Mouse (Mus musculus): Measurements from ENCODE around the gene Tnfsf13. TPM values are rescaled to one million over a fixed set of nuclear protein-coding genes. Genes with fewer than 3 reads are reported as not detected.

Tnfsf13 gene
- polyA plus RNA-seq, 1 experiment from 2014 or later: 0.24 TPM

DNA sequence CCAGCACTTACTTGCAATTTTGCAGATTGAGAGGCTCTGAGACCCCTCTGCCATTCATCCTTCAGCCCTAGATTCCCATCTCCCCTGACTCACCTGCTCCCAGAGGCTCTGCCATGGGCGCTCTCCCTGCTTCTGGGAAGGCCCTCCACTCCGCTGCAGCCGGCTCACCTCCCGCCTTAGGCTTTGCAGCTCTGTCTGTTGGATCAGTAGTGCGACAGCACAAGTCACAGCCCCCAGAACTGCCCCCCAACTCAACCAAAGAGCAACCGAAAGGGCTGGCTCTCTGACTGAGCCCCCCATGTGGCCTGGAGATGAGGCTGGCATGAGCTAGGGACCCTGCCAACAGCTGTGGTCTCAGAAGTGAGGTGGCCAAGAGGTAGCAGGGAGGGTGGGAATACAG is 648 bp downstream of the Tnfsf13 start:
- H3K27me3 ChIP-seq (ENCODE audit: control insufficient read depth, insufficient read depth, low read length): no peaks in the 10 kb centered on the region
- no peak overlapping the region for H3K4me2 ChIP-seq (ENCODE audit: low read depth, low read length)
- H3K9me3 ChIP-seq (ENCODE audit: control insufficient read depth, low read length): no peaks in the 10 kb centered on the region
- no peak overlapping the region for H3K9ac ChIP-seq (replicated peaks; ENCODE audit: low read depth, low read length)
- H3K4me1 ChIP-seq (ENCODE audit: control insufficient read depth, insufficient read depth, low read length): peaks cover 14% of the 10 kb centered on the region
- H3K36me3 ChIP-seq (ENCODE audit: control insufficient read depth, insufficient read depth, low read length): no peaks in the 10 kb centered on the region
- no peak overlapping the region for H3K4me3 ChIP-seq (ENCODE audit: low read depth, low read length)
- 79% methylated on average over 6 of the region's 6 CpGs for WGBS
- no peak for ATAC-seq (ENCODE audit: low read depth)
- H3K27ac ChIP-seq (ENCODE audit: low read depth, low read length): no peak overlapping the region

DNA sequence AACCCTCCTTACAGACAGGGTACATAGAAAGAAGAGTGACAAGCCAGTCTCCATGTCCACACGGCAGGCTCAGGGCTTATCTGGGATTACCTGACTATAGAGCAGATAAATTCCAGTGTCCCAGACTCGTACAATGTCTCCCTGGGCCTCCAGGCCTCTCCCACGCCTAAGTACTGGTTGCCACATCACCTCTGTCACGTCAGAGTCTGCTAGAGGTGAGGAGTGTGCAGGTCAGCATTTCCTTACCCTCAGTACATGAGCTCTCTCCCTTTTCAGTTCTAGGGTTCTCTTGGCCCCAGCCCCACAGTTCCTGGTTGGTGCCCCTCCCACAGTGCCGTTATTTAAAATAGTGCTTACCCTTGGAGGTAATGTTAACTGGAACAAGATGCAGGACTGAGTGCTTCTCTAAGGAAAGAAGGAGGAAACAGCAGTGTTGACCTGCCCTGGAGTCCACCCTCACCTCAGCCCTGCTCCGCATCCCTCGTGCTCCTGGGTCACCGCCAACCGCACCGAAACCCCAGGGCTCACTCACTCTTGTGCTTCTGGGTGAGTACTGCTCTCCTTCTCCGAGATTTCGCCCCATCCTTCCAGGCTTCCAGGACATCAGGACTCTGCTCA is 1.3 kb downstream of the Tnfsf13 start:
- ATAC-seq (ENCODE audit: low read depth): no peak

DNA sequence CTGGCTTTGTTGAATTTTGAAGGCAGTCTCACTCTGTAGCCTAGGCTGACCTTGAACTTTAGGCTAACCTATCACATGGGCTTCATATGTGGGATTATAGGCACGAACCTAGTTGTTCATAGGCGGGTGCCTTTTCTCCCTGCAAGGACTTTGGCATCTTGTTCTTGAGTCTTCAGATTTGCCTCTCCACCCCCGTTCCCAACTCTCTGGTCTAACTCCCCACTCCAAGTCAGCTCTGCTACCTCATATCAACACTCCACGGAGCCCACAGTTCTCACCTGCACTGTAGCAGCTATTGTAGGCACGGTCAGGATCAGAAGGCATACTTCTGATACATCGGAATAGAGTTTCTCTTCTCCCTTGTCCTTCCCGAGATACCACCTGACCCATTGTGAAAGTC is 2.0 kb downstream of the Tnfsf13 start:
- no peak for ATAC-seq (ENCODE audit: low read depth)
- Histone ChIP-seq H3K4me1 (ENCODE audit: control insufficient read depth, insufficient read depth, low read length) (peaks cover 14% of the 10 kb centered on the region), H3K4me3 (ENCODE audit: low read depth, low read length) (no peak overlapping the region), H3K9me3 (ENCODE audit: control insufficient read depth, low read length) (no peaks in the 10 kb centered on the region), H3K36me3 (ENCODE audit: control insufficient read depth, insufficient read depth, low read length) (0 out of 2 replicates have a peak, but pooled peaks cover 2% of the 10 kb centered on the region), H3K9ac (replicated peaks; ENCODE audit: low read depth, low read length) (no peak overlapping the region), H3K27me3 (ENCODE audit: control insufficient read depth, insufficient read depth, low read length) (no peaks in the 10 kb centered on the region), H3K4me2 (ENCODE audit: low read depth, low read length) (no peak overlapping the region), H3K27ac (ENCODE audit: low read depth, low read length) (no peak overlapping the region; the same call in 1 of the 2 replicates)
- 85% methylated on average over 7 of the region's 7 CpGs for WGBS

More for the DNA sequence above, 1.3 kb downstream of the Tnfsf13 start:
- Histone ChIP-seq H3K27me3 (ENCODE audit: control insufficient read depth, insufficient read depth, low read length) (no peaks in the 10 kb centered on the region), H3K36me3 (ENCODE audit: control insufficient read depth, insufficient read depth, low read length) (0 out of 2 replicates have a peak, but pooled peaks cover under 1% of the 10 kb centered on the region), H3K27ac (ENCODE audit: low read depth, low read length) (no peak overlapping the region), H3K4me1 (ENCODE audit: control insufficient read depth, insufficient read depth, low read length) (peaks cover 14% of the 10 kb centered on the region), H3K4me2 (ENCODE audit: low read depth, low read length) (no peak overlapping the region), H3K4me3 (ENCODE audit: low read depth, low read length) (no peak overlapping the region), H3K9ac (replicated peaks; ENCODE audit: low read depth, low read length) (no peak overlapping the region), H3K9me3 (ENCODE audit: control insufficient read depth, low read length) (no peaks in the 10 kb centered on the region)
- 90% methylated on average over 12 of the region's 12 CpGs for WGBS

DNA sequence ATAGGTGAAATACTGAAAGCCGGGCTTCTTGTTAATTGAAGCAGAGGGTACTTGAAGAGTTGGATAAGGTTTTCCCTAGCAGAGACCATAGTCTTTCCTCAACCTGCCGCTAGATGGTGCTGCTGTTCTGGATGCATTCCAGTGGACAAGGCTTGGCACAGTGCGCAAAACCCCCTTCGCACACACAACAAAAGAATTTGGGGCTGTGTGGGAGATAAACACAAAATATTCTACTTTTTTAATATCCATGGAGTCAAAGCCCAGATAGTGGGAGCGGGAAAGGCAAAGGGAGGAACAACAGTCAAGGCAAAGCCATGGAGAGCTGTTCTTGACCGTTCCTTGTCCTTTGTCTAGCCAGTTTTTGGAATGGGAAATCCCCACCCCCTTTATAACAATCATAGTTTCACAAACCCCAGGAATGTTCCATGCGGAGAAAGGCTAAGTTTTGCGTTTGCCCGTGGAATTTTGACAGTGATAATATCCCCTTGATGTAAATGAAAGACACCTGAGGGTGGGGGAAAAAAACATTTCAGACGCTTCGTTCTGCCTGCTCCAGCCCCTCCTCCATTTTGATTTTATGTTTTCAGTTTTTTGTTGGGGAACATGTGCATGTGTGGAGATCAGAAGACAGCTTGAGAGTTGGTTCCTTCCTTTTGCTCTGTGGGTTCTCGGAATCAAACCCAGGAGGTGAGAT is 2.6 kb downstream of the Tnfsf13 start:
- Histone ChIP-seq H3K9ac (replicated peaks; ENCODE audit: low read depth, low read length) (no peak overlapping the region; the same call in 1 of the 2 replicates), H3K36me3 (ENCODE audit: control insufficient read depth, insufficient read depth, low read length) (peaks cover 8% of the 10 kb centered on the region; the same call in 1 of the 2 replicates), H3K9me3 (ENCODE audit: control insufficient read depth, low read length) (no peaks in the 10 kb centered on the region), H3K4me1 (ENCODE audit: control insufficient read depth, insufficient read depth, low read length) (peaks cover 14% of the 10 kb centered on the region), H3K27ac (ENCODE audit: low read depth, low read length) (peak overlapping the region; percentile 93), H3K27me3 (ENCODE audit: control insufficient read depth, insufficient read depth, low read length) (no peaks in the 10 kb centered on the region), H3K4me3 (ENCODE audit: low read depth, low read length) (peak overlapping the region; percentile 81), H3K4me2 (ENCODE audit: low read depth, low read length) (peak overlapping the region; percentile 35; the same call in 1 of the 2 replicates)
- WGBS: 22% methylated on average over 12 of the region's 12 CpGs
- peak; percentile 42; the same call in 1 of the 2 replicates for ATAC-seq (ENCODE audit: low read depth)

DNA sequence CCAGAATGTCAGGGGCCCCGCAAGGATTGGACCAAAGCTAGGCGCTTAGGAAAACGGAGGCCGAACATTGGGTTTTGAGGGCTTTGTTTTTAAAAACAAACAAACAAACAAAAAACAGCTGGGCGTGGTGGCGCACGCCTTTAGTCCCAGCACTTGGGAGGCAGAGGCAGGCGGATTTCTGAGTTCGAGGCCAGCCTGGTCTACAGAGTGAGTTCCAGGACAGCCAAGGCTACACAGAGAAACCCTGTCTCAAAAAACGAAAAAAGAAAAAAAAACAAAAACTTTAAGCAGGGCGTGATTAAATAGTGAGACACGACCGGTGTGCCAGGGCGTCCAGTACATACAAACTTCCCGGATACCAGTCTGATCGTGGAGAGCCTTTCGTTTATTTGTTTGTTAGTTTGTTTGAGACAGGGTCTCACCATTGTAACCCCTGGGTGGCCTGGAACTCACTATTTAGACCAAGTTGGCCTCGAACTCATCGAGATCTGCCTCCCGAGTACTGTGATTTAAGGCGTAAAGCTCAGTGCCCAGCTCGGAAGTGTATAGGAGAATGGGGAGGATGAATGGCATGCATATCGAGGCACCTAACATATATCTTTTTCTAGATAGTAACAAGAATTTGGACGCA is 3.3 kb downstream of the Tnfsf13 start:
- Histone ChIP-seq H3K36me3 (ENCODE audit: control insufficient read depth, insufficient read depth, low read length) (peaks cover 12% of the 10 kb centered on the region; the same call in 1 of the 2 replicates), H3K4me1 (ENCODE audit: control insufficient read depth, insufficient read depth, low read length) (peaks cover 14% of the 10 kb centered on the region), H3K27ac (ENCODE audit: low read depth, low read length) (peak overlapping the region; percentile 93), H3K4me3 (ENCODE audit: low read depth, low read length) (peak overlapping the region; percentile 81), H3K4me2 (ENCODE audit: low read depth, low read length) (peak overlapping the region; percentile 97), H3K27me3 (ENCODE audit: control insufficient read depth, insufficient read depth, low read length) (no peaks in the 10 kb centered on the region), H3K9ac (replicated peaks; ENCODE audit: low read depth, low read length) (peak overlapping the region; percentile 42), H3K9me3 (ENCODE audit: control insufficient read depth, low read length) (no peaks in the 10 kb centered on the region)
- 25% methylated on average over 24 of the region's 24 CpGs for WGBS
- ATAC-seq (ENCODE audit: low read depth): peak; percentile 3; the same call in 1 of the 2 replicates

DNA sequence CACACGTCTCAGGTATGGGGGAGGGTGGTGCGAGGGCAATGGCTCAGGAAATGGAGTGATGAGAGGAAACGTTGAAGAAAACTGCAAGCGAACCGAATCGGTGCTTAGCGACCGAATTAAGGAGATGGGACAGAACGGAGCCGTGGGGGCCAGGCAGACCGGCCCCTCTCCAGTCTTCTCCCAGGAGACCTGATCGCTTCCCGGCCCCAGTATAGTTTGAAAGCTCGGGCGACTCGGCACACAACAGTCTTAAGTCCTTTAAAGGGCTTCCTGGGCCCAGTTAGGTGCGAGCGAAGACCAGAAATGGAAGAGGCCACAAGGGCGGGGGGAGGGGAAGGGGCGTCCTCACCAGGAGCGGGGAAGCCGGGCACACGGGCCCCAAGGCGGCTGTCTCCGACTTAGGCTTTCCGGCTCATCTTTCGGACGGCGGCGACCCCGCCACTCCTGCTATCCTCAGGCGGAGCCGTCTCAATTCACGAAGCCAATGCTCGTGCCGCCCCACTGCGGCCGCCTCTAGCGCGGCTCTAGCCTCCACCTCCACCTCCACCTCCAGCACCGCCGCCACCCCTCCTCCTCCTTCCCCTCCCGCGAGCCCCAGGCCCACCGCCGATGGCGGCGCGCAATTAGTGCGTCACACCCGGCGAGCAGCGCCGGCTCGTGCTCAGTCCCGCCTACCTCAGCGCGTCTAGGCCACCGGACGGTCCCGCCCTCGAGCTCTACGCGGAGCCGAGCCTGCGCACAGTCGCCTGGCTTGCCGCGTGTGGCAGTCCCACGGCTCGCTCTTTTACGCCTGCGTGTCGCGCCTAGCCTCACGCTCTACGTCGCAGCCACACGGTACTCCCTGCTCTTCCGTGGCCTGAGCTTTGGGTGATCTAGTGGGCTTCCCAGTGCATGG is 4.0 kb downstream of the Tnfsf13 start, which contains the start of gene Senp3:
Gene Senp3, minus strand, starts transcription at position 771 of the 895 bp plus-strand sequence.
- peak; percentile 97 for ATAC-seq (ENCODE audit: low read depth)
- peak within 1 kb of the TSS; percentile 81 for H3K4me3 ChIP-seq (ENCODE audit: low read depth, low read length)
- peak within 1 kb of the TSS; percentile 97 for H3K4me2 ChIP-seq (ENCODE audit: low read depth, low read length)
- peaks cover 20% of the 10 kb centered on the region for H3K36me3 ChIP-seq (ENCODE audit: control insufficient read depth, insufficient read depth, low read length)
- H3K27ac ChIP-seq (ENCODE audit: low read depth, low read length): peak within 1 kb of the TSS; percentile 93
- under 1% methylated on average over 76 of the region's 80 CpGs for WGBS
- H3K27me3 ChIP-seq (ENCODE audit: control insufficient read depth, insufficient read depth, low read length): no peaks in the 10 kb centered on the region
- peaks cover 14% of the 10 kb centered on the region for H3K4me1 ChIP-seq (ENCODE audit: control insufficient read depth, insufficient read depth, low read length)
- H3K9ac ChIP-seq (replicated peaks; ENCODE audit: low read depth, low read length): peak within 1 kb of the TSS; percentile 72
- H3K9me3 ChIP-seq (ENCODE audit: control insufficient read depth, low read length): no peaks in the 10 kb centered on the region

DNA sequence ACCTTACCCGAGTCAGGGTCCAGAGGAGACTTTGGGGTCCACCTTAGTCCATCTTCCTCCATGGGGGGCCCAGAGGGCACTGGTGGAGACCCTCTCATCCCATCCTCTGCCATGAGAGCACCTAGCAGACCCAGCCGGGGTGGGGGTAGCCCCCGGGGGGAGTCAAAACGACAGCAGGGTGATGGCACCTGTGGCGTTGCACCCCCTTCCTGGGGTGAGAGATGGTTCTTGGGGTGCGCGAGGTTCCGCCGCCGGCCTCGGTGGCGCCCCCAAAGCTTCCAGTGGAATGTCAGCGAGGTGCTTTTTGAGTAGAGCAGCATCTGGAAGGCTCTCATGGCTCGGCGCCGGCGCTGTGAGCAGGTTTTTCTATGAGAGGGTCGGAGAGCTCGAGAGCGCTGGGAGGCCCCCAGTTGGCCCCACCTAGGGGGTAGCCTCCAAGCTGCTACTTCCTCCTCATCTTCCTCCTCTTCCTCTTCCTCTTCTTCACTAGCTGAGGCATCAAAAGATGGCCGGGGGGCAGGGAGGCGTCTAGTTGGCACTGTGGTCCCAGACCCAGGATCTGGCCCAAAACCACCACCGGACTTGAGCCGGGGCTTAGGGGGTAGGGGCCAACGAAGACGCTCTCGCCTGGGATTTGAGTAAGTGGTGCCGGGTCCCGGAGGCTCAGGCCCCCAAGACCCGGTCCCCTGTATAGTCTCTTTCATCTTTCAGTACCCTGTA is 5.3 kb downstream of the Tnfsf13 start:
- H3K9ac ChIP-seq (replicated peaks; ENCODE audit: low read depth, low read length): no peak overlapping the region
- WGBS: 96% methylated on average over 30 of the region's 30 CpGs

DNA sequence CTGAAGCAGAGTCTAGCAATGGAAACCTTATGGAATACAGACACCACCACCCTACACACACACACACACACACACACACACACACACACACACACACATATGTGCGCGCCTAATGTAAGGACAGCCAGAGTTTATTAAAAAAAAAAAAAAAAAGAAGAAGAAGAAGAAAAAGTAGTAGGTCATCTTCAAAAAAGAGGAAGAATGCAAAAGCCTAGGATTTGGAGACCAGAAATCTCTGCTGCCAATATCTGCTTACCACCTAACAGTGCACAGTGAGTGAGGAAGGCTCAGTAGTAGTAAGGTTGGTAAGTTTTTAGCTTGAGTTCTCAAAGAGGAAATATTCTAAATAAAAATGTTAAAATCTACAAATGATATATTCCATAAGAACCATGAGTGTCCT is 6.4 kb downstream of the Tnfsf13 start:
- H3K36me3 ChIP-seq (ENCODE audit: control insufficient read depth, insufficient read depth, low read length): peaks cover 43% of the 10 kb centered on the region
- H3K27ac ChIP-seq (ENCODE audit: low read depth, low read length): no peak overlapping the region
- no peak overlapping the region for H3K4me3 ChIP-seq (ENCODE audit: low read depth, low read length)
- H3K9me3 ChIP-seq (ENCODE audit: control insufficient read depth, low read length): no peaks in the 10 kb centered on the region
- no CpG with 5 or more reads among the region's 2 CpGs for WGBS
- peaks cover 11% of the 10 kb centered on the region for H3K4me1 ChIP-seq (ENCODE audit: control insufficient read depth, insufficient read depth, low read length)
- no peak for ATAC-seq (ENCODE audit: low read depth)
- no peak overlapping the region for H3K9ac ChIP-seq (replicated peaks; ENCODE audit: low read depth, low read length)
- H3K27me3 ChIP-seq (ENCODE audit: control insufficient read depth, insufficient read depth, low read length): no peaks in the 10 kb centered on the region
- H3K4me2 ChIP-seq (ENCODE audit: low read depth, low read length): no peak overlapping the region

More for the DNA sequence above, 5.3 kb downstream of the Tnfsf13 start:
- Histone ChIP-seq H3K27ac (ENCODE audit: low read depth, low read length) (no peak overlapping the region), H3K4me3 (ENCODE audit: low read depth, low read length) (peak overlapping the region; percentile 81), H3K4me2 (ENCODE audit: low read depth, low read length) (peak overlapping the region; percentile 97), H3K27me3 (ENCODE audit: control insufficient read depth, insufficient read depth, low read length) (no peaks in the 10 kb centered on the region), H3K9me3 (ENCODE audit: control insufficient read depth, low read length) (no peaks in the 10 kb centered on the region), H3K4me1 (ENCODE audit: control insufficient read depth, insufficient read depth, low read length) (peaks cover 11% of the 10 kb centered on the region), H3K36me3 (ENCODE audit: control insufficient read depth, insufficient read depth, low read length) (peaks cover 32% of the 10 kb centered on the region)
- ATAC-seq (ENCODE audit: low read depth): no peak

Measured in neural tube, embryonic 14.5 days (tissue).